Mouse (Mus musculus) lung, embryonic 16.5 days (tissue): Measurements from ENCODE around the gene Cops9. TPM values are rescaled to one million over a fixed set of nuclear protein-coding genes. Genes with fewer than 3 reads are reported as not detected.

Experiments used
- ATAC-seq: fragments of 200-750 bp; cut with Nextera tagmentation; 2 replicates; pipeline ENCODE4 v1.8.0; 2017; ENCODE audit warnings: low read depth, mild to moderate bottlenecking, moderate library complexity
- H3K27ac ChIP-seq: fragments of 300-500 bp; sonication (generic); 2 replicates; pipeline ENCODE4 v1.5.1; 2014; ENCODE audit warnings: mild to moderate bottlenecking, control low read depth, low read length
- H3K27me3 ChIP-seq: fragments of 300-500 bp; sonication (generic); 2 replicates; pipeline ENCODE4 v1.6.1; 2014; ENCODE audit warnings: low read depth, low read length, mixed read lengths; ENCODE audit not compliant: control insufficient read depth, insufficient read depth
- H3K36me3 ChIP-seq: fragments of 300-500 bp; sonication (generic); 2 replicates; pipeline ENCODE4 v1.6.1; 2014; ENCODE audit warnings: low read length; ENCODE audit not compliant: control insufficient read depth, insufficient read depth
- H3K4me1 ChIP-seq: fragments of 300-500 bp; sonication (generic); replicated peaks from 2 replicates; pipeline ENCODE4 v1.6.1; 2014; ENCODE audit warnings: low read length, mixed read lengths; ENCODE audit not compliant: control insufficient read depth, insufficient read depth
- H3K4me2 ChIP-seq: fragments of 300-500 bp; sonication (generic); 2 replicates; pipeline ENCODE4 v1.6.1; 2014; ENCODE audit warnings: low read depth, low read length, control low read depth
- H3K4me3 ChIP-seq: fragments of 300-500 bp; sonication (generic); 2 replicates; pipeline ENCODE4 v1.5.1; 2014; ENCODE audit warnings: mild to moderate bottlenecking, low read length, control low read depth
- H3K9ac ChIP-seq: fragments of 300-500 bp; sonication (generic); 2 replicates; pipeline ENCODE4 v1.6.1; 2014; ENCODE audit warnings: low read length, control low read depth
- H3K9me3 ChIP-seq: fragments of 300-500 bp; sonication (generic); 2 replicates; pipeline ENCODE4 v1.6.1; 2016; ENCODE audit warnings: low read length; ENCODE audit not compliant: control insufficient read depth
- polyA plus RNA-seq: library from polyadenylated mRNA; unstranded; fragments of >200 nt; fragmentation: Nextera tagmentation; extraction: Ambion mirVana; gene quantifications from 2 replicates; pipeline ENCODE4 v1.2.1, GENCODE M21; 2015

Cops9 gene
- polyA plus RNA-seq, 1 experiment from 2014 or later: 386 TPM

- Histone ChIP-seq H3K4me3 (no peak within 1 kb of the TSS), H3K27me3 (no peaks in the 10 kb centered on the region), H3K4me2 (no peak within 1 kb of the TSS), H3K27ac (no peak within 1 kb of the TSS), H3K9ac (no peak within 1 kb of the TSS), H3K4me1 (no peaks in the 10 kb centered on the region), H3K36me3 (no peaks in the 10 kb centered on the region), H3K9me3 (no peaks in the 10 kb centered on the region)
- ATAC-seq: no peak
Measured at GRCm38 (mm10) chr1:92594111-92594510, 47.7 kb downstream of the Cops9 start, which contains the start of gene Olfr1411. TSS of gene Olfr1411 (plus strand) at chr1:92594411.

Other genes with a start within 250 kb of the Cops9 start
- gene Ndufa10, start 168.1 kb downstream of the Cops9 start, polyA plus RNA-seq: 244 and 267 TPM in 2 replicates
- not detected in 2 replicates for gene Olfr1416, start 156.9 kb downstream of the Cops9 start, polyA plus RNA-seq
- not detected in 2 replicates for gene Olfr1415, start 145.9 kb downstream of the Cops9 start, polyA plus RNA-seq
- gene Olfr1414, start 123.3 kb downstream of the Cops9 start, polyA plus RNA-seq: not detected in 2 replicates
- gene Olfr1413, start 70.7 kb downstream of the Cops9 start, polyA plus RNA-seq: not detected in 2 replicates
- gene Olfr1412, start 56.2 kb downstream of the Cops9 start, polyA plus RNA-seq: not detected in 2 replicates
- not detected in 2 replicates for gene Olfr1411, start 47.6 kb downstream of the Cops9 start, polyA plus RNA-seq
- gene Olfr1410, start 36.2 kb downstream of the Cops9 start, polyA plus RNA-seq: not detected in 2 replicates
- not detected in 2 replicates for gene Olfr12, start 24.2 kb downstream of the Cops9 start, polyA plus RNA-seq
- 0.23 TPM in 1 of 2 replicates, not detected in the other for gene Otos, start 6.9 kb upstream of the Cops9 start, polyA plus RNA-seq
- 25.2 and 27.7 TPM in 2 replicates for gene Gpc1, start 189.7 kb upstream of the Cops9 start, polyA plus RNA-seq